Mouse (Mus musculus) kidney, postnatal 4 days (tissue): ENCODE measurements around the gene Dll1.

Experiments used
- DNase-seq, 2 experiments: peaks; one replicate each; pipeline ENCODE4 v3.0.0; 2021; ENCODE audit warnings: mixed read lengths in 2 of 2

The Dll1 gene

GRCm38 (mm10) chr17:15376494-15377181, at the start of gene Dll1:
Dll1 (minus strand) TSS chr17:15376872.
- DNase-seq, result peak; percentile 53 to 64

DNA sequence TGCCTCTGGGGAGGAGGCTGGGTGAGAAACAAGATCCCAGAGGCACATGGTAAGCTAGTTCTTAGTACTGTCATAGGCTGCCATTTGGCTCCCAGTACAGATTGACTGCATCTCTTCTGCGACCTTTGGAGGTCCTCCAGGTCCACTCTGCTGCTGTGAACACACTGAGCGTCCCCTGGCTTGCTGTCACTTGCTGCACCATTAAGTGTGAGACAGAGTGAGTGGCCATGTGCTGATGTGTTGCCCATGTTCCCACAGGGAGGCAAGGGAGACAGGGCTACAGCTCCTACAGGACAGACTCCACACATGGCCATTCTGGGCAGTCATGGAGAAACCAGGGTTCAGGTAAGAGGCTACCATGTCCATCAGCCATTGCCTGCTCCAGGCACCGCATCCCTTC, 49.3 kb upstream of the Dll1 start:
- DNase-seq, result no peak

- DNase-seq, result peak; percentile 6 to 14
These were observed 46.6 kb upstream of the Dll1 start for GRCm38 (mm10) chr17:15423080-15423765.

DNA sequence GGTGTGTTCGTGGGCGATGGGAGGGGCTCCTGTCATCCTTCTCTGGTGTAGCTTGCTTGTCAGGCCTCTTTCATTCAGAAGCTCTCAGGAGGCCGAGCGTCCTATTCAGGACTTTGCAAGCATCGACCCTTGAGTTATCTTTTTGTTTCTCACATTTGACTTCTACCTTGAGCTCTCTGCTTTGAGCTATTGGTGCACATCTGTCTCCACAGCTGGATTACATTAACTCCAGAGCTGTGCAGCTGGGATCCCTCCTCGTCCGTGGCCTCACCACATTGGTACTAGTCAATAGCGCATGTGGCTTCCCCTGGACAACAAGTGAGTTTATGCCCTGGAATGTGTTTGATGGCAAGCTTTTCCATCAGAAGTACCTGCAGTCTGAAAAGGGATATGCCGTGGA, 46.0 kb upstream of the Dll1 start:
- no peak for DNase-seq

GRCm38 (mm10) chr17:15421446-15421845, 44.8 kb upstream of the Dll1 start:
- DNase-seq, result no peak

- DNase-seq, result no peak
These were observed 43.4 kb upstream of the Dll1 start for GRCm38 (mm10) chr17:15420021-15420603.

GRCm38 (mm10) chr17:15419534-15419933, 42.9 kb upstream of the Dll1 start:
- DNase-seq, result no peak

DNA sequence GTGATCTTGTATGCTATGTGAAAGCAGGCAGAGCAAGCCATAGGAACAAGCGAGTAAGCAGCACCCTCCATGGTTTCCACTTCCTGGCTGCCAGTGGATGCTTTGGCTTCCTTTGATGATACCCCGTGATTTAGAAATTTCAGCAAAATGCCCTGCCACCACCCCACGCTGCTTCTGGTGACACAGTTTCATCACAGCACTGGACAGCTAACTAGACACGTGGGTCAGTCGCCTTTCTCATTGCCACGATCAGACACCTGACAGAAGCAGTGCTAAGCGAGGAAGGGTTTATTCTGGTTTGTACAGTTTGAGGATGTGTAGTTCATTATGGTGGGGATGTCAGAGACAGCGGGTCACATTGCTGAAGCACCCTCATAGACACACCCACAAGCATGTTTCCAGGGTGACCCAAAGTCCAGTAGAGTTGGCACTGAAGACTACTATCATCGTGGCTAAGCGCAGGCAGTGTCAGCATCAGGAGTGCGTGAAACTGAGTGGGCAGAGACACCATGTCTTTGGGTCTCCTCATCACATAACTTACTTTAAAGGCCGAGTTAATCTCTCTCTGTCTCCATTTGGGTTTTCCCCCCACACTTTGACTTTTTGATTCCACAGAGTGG, 40.0 kb upstream of the Dll1 start:
- DNase-seq, result no peak

DNA sequence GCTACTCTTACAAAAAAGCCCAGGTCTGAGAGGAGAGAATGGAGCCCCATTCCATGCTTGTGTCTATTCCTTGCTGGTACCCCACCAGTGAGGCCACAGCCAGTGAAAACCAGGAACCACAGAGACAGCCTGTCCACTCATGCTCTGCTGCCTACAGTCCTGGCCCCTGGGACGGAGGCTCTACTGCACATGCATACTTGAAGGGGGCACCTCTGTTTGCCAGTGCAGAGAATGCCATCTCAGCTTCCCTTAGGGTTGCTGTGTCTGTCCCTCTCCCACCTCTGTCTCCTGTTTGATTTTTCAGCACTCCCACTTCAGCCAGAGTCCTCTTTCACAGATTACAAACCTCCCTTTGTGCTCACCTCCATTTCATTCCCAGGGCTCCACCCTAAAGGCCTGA, 34.2 kb upstream of the Dll1 start:
- no peak for DNase-seq

GRCm38 (mm10) chr17:15409261-15409660, 32.6 kb upstream of the Dll1 start:
- DNase-seq, result no peak

- DNase-seq, result no peak
These were observed 29.9 kb upstream of the Dll1 start for GRCm38 (mm10) chr17:15406576-15406975.

DNA sequence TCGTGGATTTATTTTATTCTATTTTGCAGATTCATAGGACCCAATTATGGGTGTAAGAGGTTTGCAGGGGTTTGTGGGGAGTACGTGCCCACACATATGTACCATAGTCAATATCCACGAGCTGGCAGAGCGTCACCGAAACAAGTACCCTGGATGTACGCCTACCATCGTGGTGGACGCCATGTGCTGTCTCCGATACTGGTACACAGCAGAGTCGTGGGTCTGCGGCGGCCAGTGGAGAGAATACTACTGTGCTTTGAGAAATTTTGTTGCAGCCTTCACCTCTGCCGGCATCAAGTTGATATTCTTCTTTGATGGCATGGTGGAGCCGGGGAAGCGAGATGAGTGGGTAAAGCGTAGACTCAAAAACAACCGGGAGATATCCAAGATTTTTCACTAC, 25.0 kb upstream of the Dll1 start:
- no peak for DNase-seq

DNA sequence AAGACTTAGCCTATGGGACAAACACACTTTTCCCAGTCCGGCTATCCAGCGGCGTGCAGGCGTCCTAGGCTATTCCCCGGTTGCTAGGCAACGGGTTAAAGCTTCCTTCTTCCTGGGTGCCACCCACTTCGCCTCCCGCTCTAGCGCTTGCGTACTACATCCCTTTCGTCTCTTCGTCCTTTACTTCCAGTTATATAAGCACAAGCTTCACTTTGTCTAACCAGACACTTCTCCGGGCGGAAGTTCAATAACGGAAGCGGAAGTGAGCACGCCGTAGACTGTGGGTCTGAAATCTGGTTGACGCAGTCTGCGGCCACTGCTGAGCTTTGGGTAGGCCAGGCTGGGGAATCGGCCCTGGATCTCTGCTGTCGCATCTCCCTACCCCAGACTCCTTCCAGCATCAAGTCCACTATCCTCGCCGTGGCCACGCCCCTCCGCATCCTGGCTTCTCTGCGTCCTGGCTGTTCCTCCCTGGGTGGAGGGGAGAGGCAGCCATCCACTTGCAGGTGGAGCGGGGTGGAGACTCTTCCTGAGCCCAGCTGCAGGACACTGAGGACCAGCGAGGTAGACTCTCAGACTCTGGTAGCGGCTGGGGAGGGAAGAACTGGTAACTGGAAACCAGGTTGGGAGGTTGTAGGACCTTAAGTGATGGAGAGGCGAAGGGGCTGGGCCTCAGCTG, 19.5 kb upstream of the Dll1 start, which contains the start of gene Fam120b:
Gene Fam120b, plus strand, starts transcription at position 206 of the 679 bp plus-strand sequence.
- DNase-seq, result peak; percentile 83 to 92

- no peak for DNase-seq
These were observed 12.7 kb upstream of the Dll1 start for GRCm38 (mm10) chr17:15389356-15389755.

DNA sequence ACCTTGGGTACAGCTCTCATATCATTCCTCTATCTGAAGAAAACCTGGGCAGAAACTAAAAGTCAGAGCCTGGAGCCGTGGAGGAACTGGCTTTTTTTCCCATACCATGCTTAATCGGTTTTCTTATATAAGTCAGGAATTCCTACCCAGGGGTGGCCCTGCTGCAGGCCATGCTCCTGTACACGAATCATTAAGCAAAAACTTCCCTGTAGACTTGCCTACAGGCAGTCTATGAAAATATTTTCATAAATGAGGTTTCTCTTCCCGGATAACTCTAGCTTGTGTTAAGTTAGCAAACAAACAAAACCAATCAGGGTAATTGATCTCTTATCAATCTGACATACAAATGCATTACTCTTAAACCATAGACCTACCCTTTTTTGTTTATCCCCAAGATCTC, 12.2 kb upstream of the Dll1 start:
- no peak for DNase-seq

- no peak for DNase-seq
These were observed 6.7 kb upstream of the Dll1 start for GRCm38 (mm10) chr17:15383360-15383759.

GRCm38 (mm10) chr17:15381869-15382660, 5.4 kb upstream of the Dll1 start:
- no peak for DNase-seq

GRCm38 (mm10) chr17:15381092-15381860, 4.6 kb upstream of the Dll1 start:
- peak; percentile 17 to 52 for DNase-seq

DNA sequence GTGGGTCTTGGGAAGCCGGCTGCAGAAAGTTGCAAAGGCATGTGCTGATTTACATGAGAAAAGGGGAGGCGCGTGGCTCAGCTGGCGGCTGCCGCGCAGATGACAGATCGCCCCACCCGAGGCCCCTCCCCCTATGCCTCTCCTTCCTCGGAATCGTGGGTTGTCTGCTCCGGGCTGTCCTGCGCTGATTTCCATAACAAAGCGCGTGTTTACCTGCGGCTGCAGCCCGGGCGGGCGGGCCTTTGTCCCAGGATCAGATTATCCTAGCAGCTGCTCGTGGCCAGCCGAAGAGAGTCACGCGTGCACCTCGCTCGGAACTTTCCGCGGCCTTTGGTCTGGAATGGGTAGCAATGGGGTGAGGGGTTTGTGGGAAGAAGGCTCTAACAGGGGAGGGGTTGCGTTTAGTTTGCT, 4.0 kb upstream of the Dll1 start:
- DNase-seq, result peak; percentile 72 to 80

DNA sequence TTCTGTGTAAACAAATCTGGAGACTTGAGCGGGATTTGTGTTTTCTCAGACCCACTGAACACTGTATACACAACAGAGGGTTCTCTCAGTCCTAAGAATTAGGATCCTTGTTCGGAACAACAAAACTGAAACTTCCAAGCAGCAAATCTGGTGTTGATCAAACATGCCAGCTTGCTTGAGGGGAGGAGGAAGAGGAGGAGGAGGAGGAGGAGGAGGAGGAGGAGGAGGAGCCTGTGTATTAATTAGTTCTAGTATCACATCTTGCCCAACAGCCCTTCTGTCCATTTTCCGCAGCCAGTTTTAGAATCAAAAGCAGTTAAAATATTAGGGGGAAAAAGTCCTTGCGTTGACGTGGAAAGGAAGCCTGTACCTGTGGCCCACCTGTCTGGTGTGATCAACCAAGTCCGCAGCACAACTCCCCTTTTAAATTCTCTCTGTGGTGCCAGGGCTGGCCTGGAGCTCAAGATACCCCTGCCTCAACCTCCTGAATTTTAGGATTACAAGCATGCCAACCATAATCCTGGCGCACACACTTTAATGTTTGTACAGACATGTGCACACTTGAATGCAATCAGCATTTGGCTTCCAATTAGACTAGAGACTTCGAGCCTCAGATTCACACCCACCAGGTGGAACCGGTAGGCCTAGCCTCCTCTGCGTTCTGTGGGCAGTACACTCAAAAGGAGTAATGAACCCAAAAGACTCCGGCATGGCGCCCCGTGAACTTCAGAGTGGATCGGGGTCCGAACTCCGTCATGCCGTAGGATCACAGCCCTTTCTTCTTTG, 3.3 kb upstream of the Dll1 start:
- no peak for DNase-seq
